Mouse (Mus musculus) liver, embryonic 14.5 days (tissue): ENCODE data around the gene Arhgap9. TPM values are rescaled to one million over a fixed set of nuclear protein-coding genes. Genes with fewer than 3 reads are reported as not detected.
"Not testable (repeated sequence)": the region's sequence is repeated elsewhere in the genome, so short reads cannot be mapped to it uniquely, and the experiment has no call there.

Experiments used
- ATAC-seq: fragments of 200-750 bp; cut with Nextera tagmentation; 2 replicates; pipeline ENCODE4 v1.8.0; 2017; ENCODE audit warnings: moderate number of reproducible peaks, mild to moderate bottlenecking, moderate library complexity; ENCODE audit not compliant: insufficient read depth
- DNase-seq, 3 experiments: peaks; one replicate each; pipeline ENCODE4 v3.0.0-alpha.2; 2012 to 2013; ENCODE audit warnings: low read depth in 3 of 3, low spot score in 3 of 3
- H3K27ac ChIP-seq: fragments of 300-500 bp; sonication (generic); 2 replicates; pipeline ENCODE4 v1.5.1; 2014; ENCODE audit warnings: moderate library complexity, mild to moderate bottlenecking, control low read depth, inconsistent platforms
- H3K27me3 ChIP-seq: fragments of 300-500 bp; sonication (generic); 2 replicates; pipeline ENCODE4 v1.6.1; 2014; ENCODE audit warnings: mild to moderate bottlenecking, low read length, moderate library complexity; ENCODE audit not compliant: control insufficient read depth, insufficient read depth
- H3K36me3 ChIP-seq: fragments of 300-500 bp; sonication (generic); replicated peaks from 2 replicates; pipeline ENCODE4 v1.6.1; 2014; ENCODE audit warnings: low read depth; ENCODE audit not compliant: control insufficient read depth, insufficient read depth
- H3K4me1 ChIP-seq, 2 experiments: fragments of 200-500 bp in 1 of 2; fragments of 300-500 bp in 1 of 2; sonication (generic) in 1 of 2; replicated peaks; 2 replicates each; pipeline ENCODE4 v1.6.1; 2012 to 2014; ENCODE audit warnings: antibody characterized with exemption in 1 of 2, inconsistent platforms in 1 of 2, low read length in 1 of 2; ENCODE audit not compliant: control insufficient read depth in 2 of 2, insufficient read depth in 2 of 2
- H3K4me2 ChIP-seq: fragments of 300-500 bp; sonication (generic); 2 replicates; pipeline ENCODE4 v1.6.1; 2014; ENCODE audit warnings: low read depth, mild to moderate bottlenecking, control low read depth, moderate library complexity
- H3K4me3 ChIP-seq, 2 experiments: fragments of 200-500 bp in 1 of 2; fragments of 300-500 bp in 1 of 2; sonication (generic) in 1 of 2; 2 replicates each; pipeline ENCODE4 v1.5.1; 2012 to 2014; ENCODE audit warnings: low read depth in 2 of 2, low read length in 2 of 2, mild to moderate bottlenecking in 2 of 2, control low read depth in 1 of 2, inconsistent platforms in 1 of 2, moderate library complexity in 1 of 2; ENCODE audit not compliant: insufficient read depth in 1 of 2
- H3K9ac ChIP-seq: fragments of 300-500 bp; sonication (generic); replicated peaks from 2 replicates; pipeline ENCODE4 v1.6.1; 2014; ENCODE audit warnings: mild to moderate bottlenecking, control low read depth, moderate library complexity
- H3K9me3 ChIP-seq: fragments of 300-500 bp; sonication (generic); 2 replicates; pipeline ENCODE4 v1.6.1; 2016; ENCODE audit warnings: low read length, mixed read lengths; ENCODE audit not compliant: control insufficient read depth
- CTCF ChIP-seq: IDR thresholded peaks from 2 replicates; pipeline ENCODE4 v1.5.1; 2016; ENCODE audit warnings: antibody characterized with exemption, low read depth, control low read depth
- EP300 ChIP-seq: IDR thresholded peaks from 2 replicates; pipeline ENCODE4 v1.6.1; 2016; ENCODE audit warnings: antibody characterized with exemption, low read depth
- WGBS: fragments of 180-500 bp; shearing (Covaris S2); extraction: QIAGEN DNeasy Blood & Tissue Kit; methylation state at CpG from one replicate; pipeline ENCODE4 v1.1.7; 2014; ENCODE audit not compliant: insufficient replicate concordance; 5-methylcytosine and 5-hydroxymethylcytosine counted together
- polyA plus RNA-seq, 2 experiments: library from polyadenylated mRNA; depleted of rRNA in 1 of 2; stranded (reverse) in 1 of 2; unstranded in 1 of 2; fragments of >200 nt; fragmentation: Nextera tagmentation in 1 of 2; extraction: Ambion mirVana in 1 of 2; gene quantifications; 2 replicates each; pipeline versions ENCODE4 v1.2.1 to v1.2.3; 2012 to 2014

Gene Arhgap9
- polyA plus RNA-seq, 2 experiments: 8.8 to 12.4 TPM

DNA sequence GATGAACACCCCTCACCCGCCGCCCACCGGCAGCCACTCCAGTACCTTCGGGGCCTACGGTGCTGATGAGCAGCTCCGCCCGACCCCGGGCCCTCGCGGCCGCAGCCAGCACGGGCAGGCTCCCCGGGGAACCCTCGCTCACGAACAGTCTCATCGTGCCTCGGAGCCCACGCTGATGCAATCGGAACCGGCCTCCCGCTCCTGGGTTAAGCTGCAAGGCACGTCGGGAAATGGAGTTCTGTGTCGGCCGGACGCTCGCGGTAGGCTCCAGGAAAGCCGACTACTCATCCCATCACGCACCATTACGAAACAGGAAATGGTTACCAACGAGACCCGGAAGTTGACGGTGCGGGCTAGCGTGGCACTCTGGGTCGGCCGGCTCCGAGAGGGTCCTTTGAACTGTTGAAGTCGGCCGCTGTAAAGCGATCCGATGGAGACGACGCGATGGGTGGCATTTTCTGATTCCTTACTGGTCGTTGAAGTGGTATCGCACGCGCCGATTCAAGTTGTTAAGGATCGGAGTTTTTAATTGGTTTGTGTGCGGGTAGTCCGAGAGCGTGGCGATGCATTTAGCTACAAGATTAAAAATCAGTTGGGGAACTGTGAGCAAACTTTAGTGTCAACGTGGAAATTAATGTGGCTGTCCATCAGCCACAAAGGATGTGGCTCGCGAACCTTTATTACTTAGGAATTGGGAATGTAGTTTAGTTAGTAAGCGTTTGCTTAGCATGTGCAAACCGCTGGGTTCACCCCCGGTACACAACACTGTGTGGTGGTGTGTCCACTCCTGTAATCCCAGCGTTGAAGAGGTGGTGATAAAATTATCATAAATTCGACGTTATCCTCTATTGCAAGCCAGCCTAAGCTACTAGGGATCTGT, 10.0 kb upstream of the Arhgap9 start, which contains the start of gene Mars:
Gene Mars (minus strand): TSS at position 311 of the 880 bp plus-strand sequence.
- peak within 1 kb of the TSS; percentile 97 for H3K9ac ChIP-seq
- TF ChIP-seq CTCF (no peak), EP300 (peak; percentile 41)
- no peaks in the 10 kb centered on the region for H3K9me3 ChIP-seq
- H3K27me3 ChIP-seq: no peaks in the 10 kb centered on the region
- H3K27ac ChIP-seq: peak within 1 kb of the TSS; percentile 86
- peaks cover 32% of the 10 kb centered on the region for H3K36me3 ChIP-seq
- peak; percentile 93 to 95 (median 94) for DNase-seq
- ATAC-seq: peak; percentile 93
- H3K4me1 ChIP-seq: peaks cover 16 to 22% of the 10 kb centered on the region in 2 experiments
- peak within 1 kb of the TSS; percentile 71 for H3K4me2 ChIP-seq
- under 1% methylated on average over 65 of the region's 65 CpGs for WGBS
- peak within 1 kb of the TSS; percentile 94 to 98 for H3K4me3 ChIP-seq

- Histone ChIP-seq H3K9ac (peak overlapping the region; percentile 97), H3K4me3 (peak overlapping the region; percentile 94 to 98), H3K9me3 (no peaks in the 10 kb centered on the region), H3K4me2 (peak overlapping the region; percentile 71), H3K27ac (peak overlapping the region; percentile 85), H3K4me1 (peaks cover 16 to 25% of the 10 kb centered on the region in 2 experiments), H3K36me3 (peaks cover 26% of the 10 kb centered on the region), H3K27me3 (no peaks in the 10 kb centered on the region)
- peak; percentile 49 for ATAC-seq
- WGBS: 2% methylated on average over 4 of the region's 4 CpGs
- TF ChIP-seq EP300 (no peak), CTCF (peak; percentile 95)
- peak; percentile 81 to 89 (median 82) for DNase-seq
Observed at GRCm38 (mm10) chr10:127312356-127312676, 9.4 kb upstream of the Arhgap9 start.

DNA sequence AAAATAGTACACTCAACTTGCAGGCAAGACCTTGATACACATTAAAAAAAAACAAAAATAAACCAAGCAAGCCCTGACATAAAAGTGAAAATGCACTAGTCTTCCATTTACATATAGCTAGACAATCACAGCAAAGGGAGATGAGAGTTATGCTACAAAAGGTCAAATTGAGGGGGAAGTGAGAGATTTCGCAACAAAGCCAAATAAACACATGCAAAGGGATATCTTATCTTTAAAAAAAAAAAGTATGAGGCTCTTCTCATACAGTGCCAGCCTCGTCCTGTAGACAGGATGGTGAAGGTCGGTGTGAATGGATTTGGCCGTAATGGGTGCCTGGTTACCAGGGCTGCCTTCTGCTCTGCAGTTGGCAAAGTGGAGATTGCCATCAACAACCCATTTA, 8.9 kb upstream of the Arhgap9 start:
- Histone ChIP-seq H3K27ac (peak overlapping the region; percentile 85), H3K9ac (peak overlapping the region; percentile 97; the same call in 1 of the 2 replicates), H3K4me2 (peak overlapping the region; percentile 71), H3K27me3 (no peaks in the 10 kb centered on the region), H3K9me3 (no peaks in the 10 kb centered on the region), H3K36me3 (peaks cover 20% of the 10 kb centered on the region), H3K4me1 (peaks cover 16 to 30% of the 10 kb centered on the region in 2 experiments), H3K4me3 (no peak overlapping the region)
- no peak for ATAC-seq
- WGBS: 45% methylated on average over 4 of the region's 4 CpGs
- DNase-seq: no peak
- no peak for TF ChIP-seq CTCF
- no peak for TF ChIP-seq EP300

DNA sequence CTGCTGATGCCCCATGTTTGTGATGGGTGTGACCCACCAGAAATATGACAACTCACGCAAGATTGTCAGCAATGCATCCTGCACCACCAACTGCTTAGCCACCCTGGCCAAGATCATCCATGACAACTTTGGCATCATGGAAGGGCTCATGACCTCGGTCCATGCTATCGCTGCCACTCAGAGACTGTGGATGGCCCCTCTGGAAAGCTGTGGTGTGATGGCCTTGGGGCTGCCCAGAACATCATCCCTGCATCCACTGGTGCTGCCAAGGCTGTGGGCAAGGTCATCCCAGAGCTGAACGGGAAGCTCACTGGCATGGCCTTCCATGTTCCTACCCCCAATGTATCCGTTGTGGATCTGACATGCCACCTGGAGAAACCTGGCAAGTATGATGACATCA, 8.2 kb upstream of the Arhgap9 start:
- H3K9me3 ChIP-seq, H3K27me3 ChIP-seq, H3K9ac ChIP-seq, DNase-seq, H3K27ac ChIP-seq, ATAC-seq, H3K4me3 ChIP-seq, H3K4me2 ChIP-seq: not testable (repeated sequence)
- Histone ChIP-seq H3K36me3 (peaks cover 14% of the 10 kb centered on the region), H3K4me1 (peaks cover 16 to 34% of the 10 kb centered on the region in 2 experiments)
- WGBS: 87% methylated on average over 5 of the region's 5 CpGs

DNA sequence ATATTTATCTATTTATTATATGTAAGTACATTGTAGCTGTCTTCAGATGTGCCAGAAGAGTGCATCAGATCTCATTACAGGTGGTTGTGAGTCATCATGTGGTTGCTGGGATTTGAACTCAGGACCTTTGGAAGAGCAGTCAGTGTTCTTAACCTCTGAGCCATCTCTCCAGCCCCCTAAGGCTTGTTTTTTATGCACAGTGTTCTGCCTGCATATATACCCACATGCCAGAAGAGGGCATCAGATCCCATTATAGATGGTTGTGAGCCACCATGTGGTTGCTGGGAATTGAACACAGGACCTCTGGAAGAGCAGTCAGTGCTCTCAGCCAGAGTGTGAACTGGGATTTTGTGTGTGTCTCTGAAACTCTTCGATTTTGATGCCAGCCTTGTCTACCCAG, 6.8 kb upstream of the Arhgap9 start:
- ATAC-seq, H3K27me3 ChIP-seq: not testable (repeated sequence)
- WGBS: 68% methylated on average over 1 of the region's 1 CpGs

More for the DNA sequence above, 6.8 kb upstream of the Arhgap9 start:
- H3K4me1 ChIP-seq: peaks cover 15 to 33% of the 10 kb centered on the region in 2 experiments
- DNase-seq, H3K9ac ChIP-seq, H3K4me3 ChIP-seq, H3K36me3 ChIP-seq, H3K27ac ChIP-seq, H3K4me2 ChIP-seq, H3K9me3 ChIP-seq: not testable (repeated sequence)
- TF ChIP-seq CTCF: 0 out of 2 replicates have a peak, but pooled peaks have one; percentile 21
